Mouse (Mus musculus) heart, adult 18-20 months (tissue): ENCODE measurements around the gene Gfod1. TPM values are rescaled to one million over a fixed set of nuclear protein-coding genes. Genes with fewer than 3 reads are reported as not detected.

Source experiments
- DNase-seq, 2 experiments: peaks; one replicate each; pipeline ENCODE4 v3.0.0; 2021 to 2022; ENCODE audit warnings: mixed read lengths in 1 of 2
- long read RNA-seq, 2 experiments: library from polyadenylated mRNA; stranded (forward); transcript quantifications; one replicate each; pipeline ENCODE4 v2.0.0; 2021
- total RNA-seq, 2 experiments: library from RNA; stranded (reverse); gene quantifications; 2 replicates each; pipeline ENCODE4 v1.2.3; 2021

Gfod1 gene
- 10 to 100 TPM; 32.3 to 34.3 TPM for total RNA-seq
- long read RNA-seq, experiment 1, partial matches to known transcripts = 0 of 12 reads
- long read RNA-seq, experiment 1, other reads (novel, unspliced or antisense) = 10 of 12 reads
- long read RNA-seq, experiment 2, partial matches to known transcripts = 0 of 5 reads
- long read RNA-seq, experiment 2, other reads (novel, unspliced or antisense) = 4 of 5 reads

GRCm38 (mm10) chr13:43304018-43304431, at the start of gene Gfod1:
Gfod1 (minus strand) TSS chr13:43304172.
- peak; percentile 96 to 99 for DNase-seq

DNA sequence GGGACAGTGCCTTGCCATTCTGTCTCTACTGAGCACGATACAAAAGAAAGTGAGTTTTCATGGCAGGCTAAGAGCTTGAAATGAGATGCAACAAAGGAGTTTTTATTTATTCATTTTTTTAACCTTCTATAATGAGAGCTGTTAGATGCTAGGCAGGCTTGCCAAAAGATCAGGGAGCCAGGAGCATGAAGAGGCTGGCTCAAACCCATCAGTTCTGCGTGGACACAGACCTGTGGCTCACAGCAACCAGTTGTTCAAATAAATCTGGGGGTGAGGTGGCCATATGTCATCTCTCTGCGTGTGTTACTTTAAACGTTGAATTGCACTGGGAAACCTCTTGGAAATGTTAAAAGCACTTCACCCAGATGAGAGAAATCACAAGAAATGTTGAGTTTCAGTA, 49.4 kb upstream of the Gfod1 start:
- no peak for DNase-seq

DNA sequence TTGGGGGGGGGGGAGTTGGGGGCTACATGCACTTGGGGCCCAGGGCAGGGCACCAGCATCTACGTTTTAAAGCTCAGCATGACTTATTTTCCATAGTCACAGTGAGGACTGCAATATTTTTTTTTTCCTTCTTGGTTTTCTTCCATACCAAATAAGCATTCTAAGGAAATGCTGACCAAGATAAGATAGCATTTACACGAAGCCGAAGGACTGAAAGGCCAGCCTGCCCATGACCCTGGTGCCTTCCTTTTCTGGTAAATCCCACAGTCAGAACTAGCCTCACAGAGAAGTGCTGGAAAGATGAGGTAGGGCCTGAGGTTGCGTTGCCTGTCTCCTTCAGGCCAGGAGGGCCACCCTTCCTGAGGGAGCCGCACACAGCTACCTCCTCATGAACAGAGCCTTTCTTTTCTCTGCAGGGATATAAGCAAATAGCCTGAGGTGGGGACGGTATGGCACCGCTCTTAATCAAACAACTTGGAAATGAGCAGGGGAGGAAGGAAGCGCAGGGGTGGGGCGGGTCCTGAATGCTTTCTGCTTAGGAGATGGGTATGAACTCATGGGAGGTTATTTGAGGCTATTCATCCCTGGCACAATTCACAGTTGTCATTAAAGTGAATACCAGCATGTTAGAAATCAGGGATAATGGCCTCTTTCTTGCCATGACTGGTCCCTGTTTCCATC, 46.7 kb upstream of the Gfod1 start:
- DNase-seq = peak in 1 of 2 experiments; percentile 17

DNA sequence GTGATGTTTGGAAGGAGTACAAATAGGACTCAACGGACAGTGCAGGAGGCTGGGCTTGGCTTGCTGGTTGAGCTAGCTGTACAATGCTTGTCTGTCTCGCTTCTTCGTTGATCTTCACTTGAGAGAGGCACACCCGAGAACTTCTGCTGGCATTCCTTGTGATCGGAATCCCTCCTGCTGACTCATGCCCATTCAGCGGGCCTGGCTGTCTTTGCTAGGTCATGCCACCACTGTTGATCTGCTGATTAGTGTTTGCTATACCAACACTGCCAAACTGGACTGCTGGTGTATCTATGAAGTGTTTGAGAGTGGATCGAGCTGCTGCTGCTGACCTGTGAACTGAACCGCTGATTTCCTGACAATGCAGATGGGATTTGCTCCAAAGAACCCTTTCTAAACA, 45.4 kb upstream of the Gfod1 start:
- DNase-seq = no peak

GRCm38 (mm10) chr13:43346825-43347224, 42.9 kb upstream of the Gfod1 start:
- no peak for DNase-seq

DNA sequence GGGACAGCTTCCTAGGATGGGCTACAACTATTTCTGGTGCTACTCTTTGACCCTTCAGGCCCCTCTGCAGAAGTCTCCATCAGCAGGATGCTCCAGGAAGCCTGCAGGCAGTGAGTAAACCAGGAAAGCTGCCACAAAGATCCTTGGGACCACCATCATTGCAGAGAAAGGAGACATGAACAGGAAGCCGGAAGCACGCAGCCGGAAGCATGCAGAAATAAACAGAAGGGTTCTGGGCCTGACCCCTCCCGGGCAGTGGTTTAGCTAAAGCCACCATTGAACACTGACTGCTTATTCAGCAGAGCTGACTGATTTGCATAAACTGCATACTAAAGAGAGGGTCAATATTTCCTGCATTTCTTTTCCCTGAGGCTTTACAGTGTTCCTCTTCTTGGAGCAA, 34.7 kb upstream of the Gfod1 start:
- DNase-seq = no peak

- DNase-seq = no peak
These were observed 34.0 kb upstream of the Gfod1 start for GRCm38 (mm10) chr13:43338001-43338400.

DNA sequence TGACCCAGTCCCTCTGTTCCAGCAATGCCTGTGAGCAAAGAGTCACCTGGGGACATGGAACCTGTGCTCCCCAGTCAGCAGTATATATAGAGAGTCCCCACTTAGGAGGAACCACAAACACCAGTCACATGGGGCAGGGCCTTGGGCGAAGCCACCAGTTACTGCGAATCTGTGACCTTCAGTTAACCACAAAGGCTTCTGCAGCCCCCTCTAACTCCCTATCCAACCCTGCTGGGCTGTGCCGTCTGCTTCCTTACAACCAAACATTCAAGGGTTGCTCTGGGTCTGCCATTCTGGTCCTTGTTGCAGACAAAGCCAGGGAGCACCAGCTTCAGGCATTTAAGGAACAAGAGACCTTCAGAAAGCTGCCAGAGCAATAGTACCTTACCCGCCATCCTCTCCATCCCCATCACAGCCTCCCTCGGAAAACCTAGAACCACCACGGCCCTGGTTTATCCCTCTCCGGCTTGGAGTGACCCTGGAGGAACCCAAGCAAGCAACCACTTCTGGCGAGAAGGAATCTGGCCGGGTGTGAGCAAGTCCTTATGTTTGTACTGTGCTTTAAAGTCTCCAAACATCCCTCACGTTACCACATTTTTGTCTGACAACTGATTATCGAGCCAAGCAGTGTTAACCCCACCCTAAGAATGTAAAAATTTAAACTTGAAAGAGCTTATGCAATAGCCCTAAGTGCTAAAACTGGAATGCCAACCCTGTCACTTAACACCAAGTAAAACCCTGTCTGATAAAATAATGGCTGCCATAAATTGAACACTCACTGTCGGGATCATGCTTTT, 32.7 kb upstream of the Gfod1 start:
- DNase-seq = no peak

GRCm38 (mm10) chr13:43332591-43332990, 28.6 kb upstream of the Gfod1 start:
- peak; percentile 11 to 44 for DNase-seq

DNA sequence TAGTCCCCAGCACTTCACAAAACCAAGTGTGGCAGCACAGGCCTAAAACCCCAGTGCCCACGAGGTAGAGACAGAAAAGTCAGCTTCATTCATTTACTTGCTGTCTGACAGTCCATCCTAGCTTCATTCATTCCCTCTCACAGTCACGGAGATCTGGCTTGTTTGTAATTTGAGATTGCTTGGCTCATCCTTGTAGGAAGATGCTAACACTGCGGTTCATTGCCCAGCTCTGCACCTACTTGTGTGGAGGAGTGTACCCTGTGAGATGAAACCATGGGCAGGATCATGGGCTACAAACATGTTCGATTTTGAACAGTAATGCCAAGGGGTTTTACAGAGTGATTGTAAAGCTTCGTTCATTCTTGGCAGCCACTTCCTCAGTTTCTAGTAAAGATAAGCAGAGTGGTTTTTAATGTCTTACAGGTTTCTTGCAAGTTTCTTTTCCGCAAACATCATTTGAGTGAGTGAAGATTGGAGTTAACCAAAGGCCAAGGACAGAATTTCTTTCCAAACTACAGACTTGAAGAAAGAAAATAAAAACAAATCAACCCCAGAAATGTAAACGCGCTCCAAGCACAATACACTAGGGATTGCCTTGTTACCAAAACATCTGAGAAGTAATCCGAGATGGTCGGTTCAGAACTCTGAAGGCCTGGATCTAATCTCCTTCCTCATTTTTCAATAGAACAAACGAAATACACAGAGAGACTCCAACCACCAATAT, 27.9 kb upstream of the Gfod1 start:
- DNase-seq = peak in 1 of 2 experiments; percentile 21

DNA sequence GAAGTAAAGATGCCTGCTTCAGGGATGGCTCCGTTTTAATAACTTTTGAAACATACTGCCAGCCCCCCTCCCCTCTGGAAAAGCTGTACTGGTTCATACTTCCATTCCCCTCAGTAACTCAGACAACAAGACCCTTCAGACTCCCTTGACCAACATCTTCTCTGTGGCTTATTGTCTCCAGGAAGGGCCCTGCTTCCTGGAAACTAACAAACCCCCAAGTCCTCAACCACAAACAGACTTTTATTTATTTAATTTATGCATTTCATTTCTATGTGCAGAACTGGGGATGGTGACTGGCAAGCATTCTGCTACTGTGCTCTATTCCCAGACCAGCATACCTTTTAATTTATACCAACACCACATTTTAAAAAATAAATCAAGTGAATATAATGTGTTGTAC, 21.5 kb upstream of the Gfod1 start:
- DNase-seq = no peak

DNA sequence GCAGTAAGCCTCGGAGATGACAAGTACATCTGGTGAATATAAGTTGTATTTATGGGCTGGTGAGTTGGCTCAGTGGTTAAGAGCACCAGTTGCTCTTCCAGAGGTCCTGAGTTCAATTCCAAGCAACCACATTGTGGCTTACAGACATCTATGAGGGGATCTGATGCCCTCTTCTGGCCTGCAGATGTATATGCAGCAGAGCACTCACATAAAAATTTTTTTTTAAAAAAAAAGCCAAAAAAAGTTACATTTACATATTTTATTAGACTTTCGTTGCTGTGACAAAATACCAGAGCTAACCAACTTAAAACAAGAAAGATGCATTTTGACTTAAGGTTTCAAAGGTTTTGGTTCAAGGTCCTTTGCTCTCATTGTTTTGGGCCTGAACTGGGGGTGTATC, 17.5 kb upstream of the Gfod1 start:
- no peak for DNase-seq

GRCm38 (mm10) chr13:43319396-43319795, 15.4 kb upstream of the Gfod1 start:
- no peak for DNase-seq

DNA sequence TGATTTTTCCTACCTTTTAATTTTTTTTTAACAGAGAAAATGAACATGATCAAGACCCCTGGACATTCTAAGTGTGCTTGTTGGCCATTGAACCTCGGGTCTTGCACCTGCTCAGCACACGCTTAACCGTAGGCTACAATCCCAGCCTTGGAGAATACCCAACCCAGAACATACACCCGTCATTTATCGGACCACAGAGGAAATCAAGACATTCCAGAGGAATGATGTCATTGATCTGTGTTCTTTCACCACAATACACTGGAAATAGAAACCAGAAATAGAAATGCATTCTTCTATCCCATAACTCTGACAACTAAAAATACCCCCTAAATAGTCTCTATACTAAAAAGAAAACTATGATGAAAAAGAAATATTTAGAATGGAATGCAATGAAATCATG, 13.4 kb upstream of the Gfod1 start:
- DNase-seq = peak in 1 of 2 experiments; percentile 24

GRCm38 (mm10) chr13:43305181-43305924, 1.4 kb upstream of the Gfod1 start:
- DNase-seq = no peak

GRCm38 (mm10) chr13:43304700-43305099, 728 bp upstream of the Gfod1 start:
- peak; percentile 64 to 68 for DNase-seq

DNA sequence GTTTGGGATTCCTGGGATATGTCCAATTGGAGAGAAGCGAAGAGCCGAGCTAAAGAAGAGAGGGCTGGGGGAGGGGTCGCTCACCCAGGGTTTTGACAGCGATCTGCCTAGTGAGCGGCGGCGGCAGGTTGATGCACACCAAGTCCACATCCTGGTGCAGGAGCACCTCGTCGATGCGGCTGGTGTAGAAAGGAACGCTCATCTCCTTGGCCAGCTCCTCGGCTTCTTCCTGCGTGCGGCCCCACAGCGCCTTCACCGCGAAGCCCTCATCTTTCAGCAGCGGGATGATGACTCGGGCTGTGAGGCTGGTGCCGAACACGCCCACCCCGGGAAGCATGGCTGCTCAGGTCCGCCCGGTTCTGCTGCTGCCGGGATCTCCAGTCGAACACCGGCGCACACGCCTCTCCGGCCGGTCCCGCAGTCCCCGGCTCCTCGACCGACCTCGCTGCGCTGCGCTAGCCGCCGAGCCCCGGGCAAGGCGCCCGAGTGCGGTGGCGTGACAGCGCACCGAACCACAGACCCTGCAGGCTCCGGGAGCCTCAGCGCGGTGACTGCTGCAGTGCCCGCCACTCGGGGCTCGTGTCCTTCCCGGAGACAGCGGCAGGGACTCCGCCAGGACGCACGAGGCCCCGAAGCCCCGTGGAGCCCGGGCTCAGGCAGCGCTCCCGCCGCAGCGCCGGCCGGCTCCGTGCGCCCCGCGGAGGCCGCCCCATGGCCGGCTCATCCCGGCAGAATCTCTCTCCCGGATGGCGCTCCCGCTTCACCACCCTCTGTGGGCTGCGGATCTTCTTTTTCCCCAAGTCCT, 609 bp downstream of the Gfod1 start:
- peak; percentile 50 to 65 for DNase-seq

GRCm38 (mm10) chr13:43302651-43303160, 1.3 kb downstream of the Gfod1 start:
- peak; percentile 18 to 35 for DNase-seq

GRCm38 (mm10) chr13:43302239-43302638, 1.7 kb downstream of the Gfod1 start:
- no peak for DNase-seq

DNA sequence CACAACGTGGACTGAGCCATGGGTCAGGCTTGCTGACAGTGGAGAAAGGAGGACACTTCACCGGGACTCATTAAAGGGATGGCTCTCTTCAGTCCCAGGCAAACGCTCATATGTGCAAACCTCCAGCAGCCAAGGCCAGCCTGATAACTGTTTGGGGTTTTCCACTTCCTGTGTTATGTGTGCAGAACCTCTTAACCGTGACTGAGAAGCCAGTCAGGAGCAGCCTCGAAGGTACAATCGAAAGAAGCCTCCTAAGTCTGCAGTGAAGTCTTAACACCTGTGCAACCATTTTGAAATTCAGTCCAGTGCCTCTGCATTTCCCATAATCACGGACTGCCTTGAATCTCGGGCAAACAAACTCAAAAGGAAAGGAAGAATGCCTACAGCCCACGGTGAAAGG, 3.1 kb downstream of the Gfod1 start:
- peak in 1 of 2 experiments; percentile 18 for DNase-seq

GRCm38 (mm10) chr13:43300366-43300765, 3.6 kb downstream of the Gfod1 start:
- DNase-seq = no peak
